Mouse (Mus musculus): ENCODE data around the gene Nfkbid.

The Nfkbid gene

GRCm38 (mm10) chr7:30421175-30421889, at the start of gene Nfkbid:
Gene Nfkbid (plus strand): TSS chr7:30421732.
- DNase-seq (ENCODE audit: low spot score) = peak; percentile 78

GRCm38 (mm10) chr7:30373501-30373962, 48.0 kb upstream of the Nfkbid start:
- DNase-seq (ENCODE audit: low spot score) = peak; percentile 68

GRCm38 (mm10) chr7:30380061-30380460, 41.5 kb upstream of the Nfkbid start:
- DNase-seq (ENCODE audit: low spot score) = no peak

- no peak for DNase-seq (ENCODE audit: low spot score)
Measured at GRCm38 (mm10) chr7:30384106-30384505, 37.4 kb upstream of the Nfkbid start.

GRCm38 (mm10) chr7:30392746-30393520, 28.6 kb upstream of the Nfkbid start:
- no peak for DNase-seq (ENCODE audit: low spot score)

- no peak for DNase-seq (ENCODE audit: low spot score)
Measured at GRCm38 (mm10) chr7:30393631-30394030, 27.9 kb upstream of the Nfkbid start.

- DNase-seq (ENCODE audit: low spot score) = peak; percentile 46
Measured at GRCm38 (mm10) chr7:30394379-30394778, 27.2 kb upstream of the Nfkbid start.

- no peak for DNase-seq (ENCODE audit: low spot score)
Measured at GRCm38 (mm10) chr7:30394871-30395270, 26.7 kb upstream of the Nfkbid start.

- DNase-seq (ENCODE audit: low spot score) = no peak
Measured at GRCm38 (mm10) chr7:30399671-30400070, 21.9 kb upstream of the Nfkbid start.

- no peak for DNase-seq (ENCODE audit: low spot score)
Measured at GRCm38 (mm10) chr7:30402343-30402742, 19.2 kb upstream of the Nfkbid start.

- no peak for DNase-seq (ENCODE audit: low spot score)
Measured at GRCm38 (mm10) chr7:30408639-30409038, 12.9 kb upstream of the Nfkbid start.

GRCm38 (mm10) chr7:30409789-30410188, 11.7 kb upstream of the Nfkbid start:
- DNase-seq (ENCODE audit: low spot score) = no peak

GRCm38 (mm10) chr7:30411023-30411422, 10.5 kb upstream of the Nfkbid start:
- DNase-seq (ENCODE audit: low spot score) = no peak

- DNase-seq (ENCODE audit: low spot score) = peak; percentile 12
Measured at GRCm38 (mm10) chr7:30412735-30413147, 8.8 kb upstream of the Nfkbid start.

GRCm38 (mm10) chr7:30413596-30413995, 7.9 kb upstream of the Nfkbid start, which contains the start of gene Tyrobp:
Gene Tyrobp (plus strand): TSS chr7:30413760.
- no peak for DNase-seq (ENCODE audit: low spot score)

GRCm38 (mm10) chr7:30417856-30418255, 3.7 kb upstream of the Nfkbid start:
- peak; percentile 12 for DNase-seq (ENCODE audit: low spot score)

- DNase-seq (ENCODE audit: low spot score) = peak; percentile 26
Measured at GRCm38 (mm10) chr7:30419561-30420499, 1.7 kb upstream of the Nfkbid start, which contains the start of gene Hcst. Gene Hcst (minus strand): TSS chr7:30419854.

GRCm38 (mm10) chr7:30420673-30421072, 859 bp upstream of the Nfkbid start:
- no peak for DNase-seq (ENCODE audit: low spot score)

- peak; percentile 84 for DNase-seq (ENCODE audit: low spot score)
Measured at GRCm38 (mm10) chr7:30421890-30422435, 431 bp downstream of the Nfkbid start.

GRCm38 (mm10) chr7:30422560-30422959, 1.0 kb downstream of the Nfkbid start:
- DNase-seq (ENCODE audit: low spot score) = peak; percentile 10

GRCm38 (mm10) chr7:30423071-30423641, 1.6 kb downstream of the Nfkbid start:
- peak; percentile 35 for DNase-seq (ENCODE audit: low spot score)
